Mouse (Mus musculus): ENCODE measurements around the gene Usp49.

GRCm38 (mm10) chr17:47695337-47695710 lies 64.8 kb downstream of the Usp49 start:
- no peak for TF ChIP-seq CTCF (IDR thresholded peaks at IDR 0.05; ENCODE audit: extremely low read depth, insufficient read length, insufficient replicate concordance, low read depth, low read length)
- no peak for TF ChIP-seq POLR2A (IDR thresholded peaks at IDR 0.05; ENCODE audit: low read depth, low read length)

Data from small intestine, adult 2 months (tissue).